Mouse (Mus musculus) myocyte (in vitro differentiated cells): ENCODE results near the gene Lgr6.

Experiments used
- CEBPB ChIP-seq: IDR thresholded peaks from 2 replicates; pipeline ENCODE4 v1.6.1; 2011; ENCODE audit warnings: mild to moderate bottlenecking, moderate library complexity; ENCODE audit not compliant: poor library complexity, insufficient read depth, severe bottlenecking
- E2F4 ChIP-seq: IDR thresholded peaks from one replicate; pipeline ENCODE4 v1.6.1; 2011; ENCODE audit warnings: mild to moderate bottlenecking, control low read depth, moderate library complexity; ENCODE audit not compliant: insufficient read depth
- MAX ChIP-seq: IDR thresholded peaks from one replicate; pipeline ENCODE4 v1.6.1; 2011; ENCODE audit warnings: low read depth, mild to moderate bottlenecking, control low read depth
- MYOD1 ChIP-seq, 3 experiments: IDR thresholded peaks; one replicate each; pipeline ENCODE4 v1.6.1; 2011; ENCODE audit warnings: control low read depth in 2 of 3, low read depth in 2 of 3, mild to moderate bottlenecking in 2 of 3, moderate library complexity in 1 of 3; ENCODE audit not compliant: insufficient read length in 2 of 3, control insufficient read depth in 1 of 3
- MYOG ChIP-seq, 3 experiments: IDR thresholded peaks; one replicate each; pipeline ENCODE4 v1.6.1; 2011; ENCODE audit warnings: control low read depth in 2 of 3, low read depth in 2 of 3, mild to moderate bottlenecking in 2 of 3; ENCODE audit not compliant: insufficient read length in 2 of 3, control insufficient read depth in 1 of 3, insufficient read depth in 1 of 3
- POLR2A ChIP-seq: IDR thresholded peaks from one replicate; pipeline ENCODE4 v1.6.1; 2011; ENCODE audit warnings: low read depth, mild to moderate bottlenecking, control low read depth, moderate library complexity; ENCODE audit not compliant: insufficient read length
- POLR2AphosphoS2 ChIP-seq: IDR thresholded peaks from one replicate; pipeline ENCODE4 v1.6.1; 2011; ENCODE audit warnings: low read depth, control low read depth; ENCODE audit not compliant: insufficient read length
- REST ChIP-seq: IDR thresholded peaks from one replicate; pipeline ENCODE4 v1.6.1; 2011; ENCODE audit warnings: mild to moderate bottlenecking, control low read depth, moderate library complexity; ENCODE audit not compliant: insufficient read depth, insufficient read length
- SRF ChIP-seq: IDR thresholded peaks from one replicate; pipeline ENCODE4 v1.6.1; 2011; ENCODE audit warnings: low read depth; ENCODE audit not compliant: control insufficient read depth, insufficient read length
- TCF12 ChIP-seq: IDR thresholded peaks from one replicate; pipeline ENCODE4 v1.6.1; 2011; ENCODE audit warnings: mild to moderate bottlenecking, control low read depth; ENCODE audit not compliant: poor library complexity, insufficient read depth, severe bottlenecking
- TCF3 ChIP-seq: IDR thresholded peaks from one replicate; pipeline ENCODE4 v1.6.1; 2011; ENCODE audit warnings: low read depth, control low read depth; ENCODE audit not compliant: insufficient read length
- USF1 ChIP-seq: IDR thresholded peaks from one replicate; pipeline ENCODE4 v1.6.1; 2011; ENCODE audit warnings: low read depth, mild to moderate bottlenecking, control low read depth, moderate library complexity

GRCm38 (mm10) chr1:135146946-135147701 lies 42.0 kb upstream of the Lgr6 start:
- TF ChIP-seq POLR2A (peak; percentile 90), TCF12 (no peak), REST (no peak), E2F4 (no peak), CEBPB (no peak), POLR2AphosphoS2 (peak; percentile 76), MAX (no peak), USF1 (peak; percentile 44), TCF3 (no peak), SRF (no peak), MYOG (IDR thresholded peaks at IDR 0.05; ENCODE audit: control insufficient read depth in 1 of 3, insufficient read depth in 1 of 3, insufficient read length in 2 of 3, low read depth in 2 of 3) (no peak), MYOD1 (IDR thresholded peaks at IDR 0.05; ENCODE audit: control insufficient read depth in 1 of 3, insufficient read length in 2 of 3, low read depth in 2 of 3) (no peak)
